Mouse (Mus musculus): Measurements from ENCODE around the gene Rftn1.

DNA sequence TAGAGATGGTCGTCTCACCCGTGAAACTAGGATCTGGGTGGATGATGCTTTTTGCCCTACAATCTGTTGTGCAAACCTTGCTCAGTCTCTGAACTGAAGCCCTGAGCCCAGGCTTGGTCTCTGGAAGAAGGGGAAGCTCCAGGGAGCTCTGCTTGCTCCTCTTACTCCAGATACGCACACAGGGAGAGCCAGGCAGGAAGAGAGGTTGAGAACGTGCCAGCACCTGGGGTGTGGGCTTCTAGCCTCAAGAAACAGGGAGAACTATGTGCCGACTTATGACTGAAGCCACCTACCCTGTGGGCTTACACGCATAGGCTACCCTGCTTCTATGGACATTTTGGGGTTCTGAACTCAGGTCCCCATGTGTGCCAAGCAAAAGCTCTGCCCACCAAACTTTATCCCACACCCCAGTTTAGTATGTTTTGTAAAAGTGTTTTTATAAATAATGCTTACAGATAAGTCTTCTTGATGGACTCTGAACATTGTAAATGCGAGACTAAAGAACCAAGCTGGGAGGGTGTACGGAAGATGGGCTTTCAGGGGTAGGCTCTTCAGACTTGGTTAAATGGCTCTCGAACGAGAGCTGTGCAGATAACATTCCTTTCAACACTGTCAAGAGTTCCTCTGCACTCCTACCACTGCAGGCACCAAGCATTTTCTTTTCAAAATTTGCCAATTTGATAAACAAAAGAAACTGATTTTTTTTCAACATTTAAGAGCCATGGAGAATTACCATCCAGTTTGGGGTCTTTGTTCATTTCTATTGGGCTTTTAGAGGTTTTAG, 152.4 kb downstream of the Rftn1 start:
- no peak for TF ChIP-seq CTCF (IDR thresholded peaks at IDR 0.05; ENCODE audit: low read depth, low read length)
- TF ChIP-seq EP300 (IDR thresholded peaks at IDR 0.05; ENCODE audit: insufficient read depth, low read depth, low read length) = no peak
- TF ChIP-seq POLR2A (IDR thresholded peaks at IDR 0.05; ENCODE audit: insufficient read depth, low read length) = no peak
